Mouse (Mus musculus) lung, postnatal 0 days (tissue): Measurements from ENCODE around the gene Amotl2.

Experiments used
- CTCF ChIP-seq: IDR thresholded peaks from 2 replicates; pipeline ENCODE4 v1.5.1; 2016; ENCODE audit warnings: antibody characterized with exemption, mild to moderate bottlenecking
- EP300 ChIP-seq: IDR thresholded peaks from 2 replicates; pipeline ENCODE4 v1.6.1; 2016; ENCODE audit warnings: antibody characterized with exemption, mild to moderate bottlenecking, control low read depth

- TF ChIP-seq CTCF, result no peak
- no peak for TF ChIP-seq EP300
Measured at GRCm38 (mm10) chr9:102735996-102736395, 19.5 kb downstream of the Amotl2 start.
